Mouse (Mus musculus): ENCODE data around the gene Gli3.

Gene Gli3

GRCm38 (mm10) chr13:15462830-15463491 lies at the start of gene Gli3:
TSS of gene Gli3 (plus strand) at chr13:15463235.
- peak; percentile 87 for DNase-seq (ENCODE audit: low spot score)

GRCm38 (mm10) chr13:15421182-15421750 lies 41.8 kb upstream of the Gli3 start:
- DNase-seq (ENCODE audit: low spot score), result peak; percentile 31

DNA sequence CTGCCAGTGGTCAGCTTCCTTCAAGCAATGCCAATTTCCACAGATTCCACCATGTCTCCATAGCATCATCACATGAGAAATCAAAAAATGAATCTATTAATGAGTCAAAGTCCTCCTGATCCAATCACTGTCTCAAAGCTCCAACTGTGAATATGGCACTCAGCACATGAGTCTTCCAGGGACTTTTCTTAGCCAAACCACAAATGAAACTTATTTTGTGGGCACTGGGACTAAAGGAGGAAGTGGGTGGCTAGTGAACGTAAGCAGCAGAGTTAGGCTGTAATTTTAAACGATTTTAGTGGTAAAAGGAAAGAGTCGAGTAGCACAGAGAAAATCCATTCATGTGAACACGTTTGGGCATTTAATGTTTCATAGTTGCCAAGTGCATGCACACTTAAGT lies 21.0 kb upstream of the Gli3 start:
- no peak for DNase-seq (ENCODE audit: low spot score)

- no peak for DNase-seq (ENCODE audit: low spot score)
Measured at GRCm38 (mm10) chr13:15444312-15444711, 18.7 kb upstream of the Gli3 start.

GRCm38 (mm10) chr13:15445591-15445990 lies 17.4 kb upstream of the Gli3 start:
- no peak for DNase-seq (ENCODE audit: low spot score)

- DNase-seq (ENCODE audit: low spot score), result no peak
Measured at GRCm38 (mm10) chr13:15446004-15446403, 17.0 kb upstream of the Gli3 start.

GRCm38 (mm10) chr13:15446782-15447564 lies 16.1 kb upstream of the Gli3 start:
- DNase-seq (ENCODE audit: low spot score), result no peak

DNA sequence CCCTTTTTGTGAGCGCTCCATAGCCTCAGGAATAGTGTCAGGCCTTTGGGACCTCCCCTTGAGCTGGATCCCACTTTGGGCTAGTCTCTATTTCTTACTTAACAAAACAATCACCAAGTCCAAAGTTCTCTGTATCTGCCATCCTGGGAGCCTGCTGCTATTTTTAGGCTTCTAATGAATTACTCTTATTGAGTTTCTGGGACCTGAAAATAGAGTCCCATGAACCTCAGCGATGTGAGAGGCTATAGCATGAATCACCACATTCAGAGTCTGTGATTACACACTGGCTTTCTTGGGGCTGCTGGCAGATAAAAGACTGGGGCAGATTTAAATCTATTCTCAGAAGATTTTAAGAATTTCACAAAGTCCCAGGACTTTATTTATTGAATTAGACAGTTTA lies 12.1 kb upstream of the Gli3 start:
- no peak for DNase-seq (ENCODE audit: low spot score)

DNA sequence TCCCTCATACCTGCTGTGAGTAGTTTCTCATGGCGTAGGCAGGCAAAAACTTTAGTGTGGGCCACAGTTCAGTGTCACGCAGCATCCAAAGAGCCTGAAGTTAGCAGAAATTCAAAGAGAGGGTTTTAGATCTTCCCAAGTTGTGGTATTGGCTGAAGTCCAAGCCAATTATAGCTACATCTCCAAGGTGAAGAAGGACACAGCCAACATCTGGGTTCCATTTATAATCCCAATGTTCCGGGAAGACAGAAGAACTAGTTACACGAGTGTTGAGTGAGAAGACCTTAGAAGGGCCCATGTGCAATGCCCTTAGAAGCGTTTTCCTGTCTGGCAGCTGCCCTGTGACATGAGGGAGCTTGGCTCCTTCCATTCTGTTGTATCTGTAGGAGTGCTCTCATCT lies 5.2 kb upstream of the Gli3 start:
- no peak for DNase-seq (ENCODE audit: low spot score)

GRCm38 (mm10) chr13:15461926-15462325 lies 1.1 kb upstream of the Gli3 start:
- peak; percentile 21 for DNase-seq (ENCODE audit: low spot score)

- peak; percentile 86 for DNase-seq (ENCODE audit: low spot score)
Measured at GRCm38 (mm10) chr13:15463492-15464080, 551 bp downstream of the Gli3 start.

DNA sequence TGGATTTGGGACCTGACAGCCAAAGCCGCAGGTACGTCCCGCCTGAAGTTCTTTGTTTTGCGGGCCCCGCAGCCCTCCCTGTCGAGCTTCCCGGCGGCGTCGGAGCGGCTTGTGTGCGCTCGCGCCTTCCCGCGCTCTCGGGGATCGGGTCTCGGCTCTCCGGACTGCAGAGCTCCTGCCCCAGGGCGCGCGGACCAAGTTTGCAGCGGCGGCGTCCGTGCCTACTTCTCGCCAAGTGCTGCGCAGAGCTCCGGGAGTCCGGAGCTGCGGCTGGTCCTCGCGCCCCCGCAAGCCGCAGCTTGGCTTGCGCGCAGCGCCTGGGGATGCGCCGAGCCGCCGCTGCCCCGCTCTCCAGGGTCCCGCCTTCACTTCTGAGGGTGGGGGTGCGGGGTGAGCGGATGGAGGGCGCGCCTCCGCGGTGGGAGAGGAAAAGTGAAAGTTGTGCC lies 1.1 kb downstream of the Gli3 start:
- DNase-seq (ENCODE audit: low spot score), result peak; percentile 58

- DNase-seq (ENCODE audit: low spot score), result peak; percentile 49
Measured at GRCm38 (mm10) chr13:15464741-15465250, 1.8 kb downstream of the Gli3 start.

DNA sequence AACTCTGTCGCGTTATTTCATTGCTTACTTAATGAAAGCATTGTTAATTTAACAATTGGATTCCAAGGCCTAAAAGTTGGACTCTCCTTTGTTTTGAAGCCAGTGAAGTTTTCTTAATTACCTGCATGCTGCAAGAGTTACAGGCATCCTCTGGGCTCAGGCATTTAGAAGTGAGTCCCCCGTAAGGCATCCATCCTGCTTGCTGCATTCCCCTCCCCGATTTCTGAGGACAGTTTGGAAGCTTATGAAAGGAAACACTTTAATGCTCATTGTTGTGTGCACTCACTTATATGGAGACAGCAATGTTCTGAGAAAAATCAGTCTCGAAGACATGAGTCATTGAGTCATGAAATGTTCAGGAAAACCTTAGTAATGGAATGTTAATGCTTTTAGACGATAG lies 3.5 kb downstream of the Gli3 start:
- DNase-seq (ENCODE audit: low spot score), result peak; percentile 35

- peak; percentile 61 for DNase-seq (ENCODE audit: low spot score)
Measured at GRCm38 (mm10) chr13:15467409-15467808, 4.4 kb downstream of the Gli3 start.

DNA sequence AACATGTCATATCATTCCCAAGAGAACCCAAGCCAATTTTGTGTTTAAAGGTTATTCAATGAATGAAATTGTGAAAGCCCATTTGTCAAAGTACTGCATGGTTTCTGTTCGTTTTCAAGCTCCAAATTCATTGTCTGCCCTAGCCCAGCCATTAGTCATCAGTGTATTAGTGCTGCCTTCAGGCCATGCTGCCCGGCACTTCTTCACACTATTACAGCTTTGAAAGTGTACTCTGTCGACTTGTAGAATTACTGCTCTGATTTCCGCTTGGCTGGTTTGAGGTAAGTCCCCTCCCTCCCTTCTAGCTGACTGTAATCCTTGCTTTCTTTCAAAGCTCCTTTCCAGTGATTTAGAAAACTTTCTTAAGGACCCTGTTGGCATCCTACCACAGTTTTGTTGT lies 5.4 kb downstream of the Gli3 start:
- DNase-seq (ENCODE audit: low spot score), result peak; percentile 63

GRCm38 (mm10) chr13:15470056-15470455 lies 7.0 kb downstream of the Gli3 start:
- no peak for DNase-seq (ENCODE audit: low spot score)

DNA sequence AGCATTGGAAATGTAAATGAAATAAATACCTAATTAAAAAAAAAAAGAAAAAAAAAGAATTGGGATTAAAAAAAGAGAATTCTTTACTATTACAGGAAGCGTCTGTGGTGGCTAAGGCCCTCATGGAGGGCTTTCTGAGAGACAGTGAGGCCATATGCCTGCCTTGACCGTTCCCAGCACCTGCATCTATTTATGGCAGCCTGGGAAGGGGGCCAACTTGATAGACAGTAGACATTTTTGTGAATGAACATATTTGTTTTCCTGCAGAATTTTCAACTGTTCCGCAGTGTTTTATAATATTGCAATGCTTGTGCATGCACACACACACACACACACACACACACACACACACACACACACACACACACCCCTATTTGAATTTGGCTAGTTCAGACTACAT lies 9.7 kb downstream of the Gli3 start:
- no peak for DNase-seq (ENCODE audit: low spot score)

DNA sequence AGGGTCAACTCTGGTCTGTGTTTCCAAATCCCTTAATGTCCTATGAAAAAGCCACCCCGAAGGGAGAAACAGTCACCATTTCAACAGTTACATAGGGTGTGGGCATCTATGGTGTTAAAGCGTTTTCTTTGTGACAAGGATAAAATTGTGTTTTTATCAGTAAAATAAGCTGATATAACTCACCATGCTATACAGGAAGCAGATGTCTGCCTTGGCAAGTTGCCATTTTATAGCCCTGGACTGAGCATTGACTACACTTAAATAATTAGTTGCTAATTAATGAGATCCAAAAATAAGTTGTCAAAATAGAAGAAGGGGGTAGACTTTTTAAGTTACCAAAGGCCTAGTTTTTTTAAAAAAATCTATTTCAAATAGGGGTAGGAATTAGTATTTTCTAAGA lies 11.4 kb downstream of the Gli3 start:
- DNase-seq (ENCODE audit: low spot score), result no peak

DNA sequence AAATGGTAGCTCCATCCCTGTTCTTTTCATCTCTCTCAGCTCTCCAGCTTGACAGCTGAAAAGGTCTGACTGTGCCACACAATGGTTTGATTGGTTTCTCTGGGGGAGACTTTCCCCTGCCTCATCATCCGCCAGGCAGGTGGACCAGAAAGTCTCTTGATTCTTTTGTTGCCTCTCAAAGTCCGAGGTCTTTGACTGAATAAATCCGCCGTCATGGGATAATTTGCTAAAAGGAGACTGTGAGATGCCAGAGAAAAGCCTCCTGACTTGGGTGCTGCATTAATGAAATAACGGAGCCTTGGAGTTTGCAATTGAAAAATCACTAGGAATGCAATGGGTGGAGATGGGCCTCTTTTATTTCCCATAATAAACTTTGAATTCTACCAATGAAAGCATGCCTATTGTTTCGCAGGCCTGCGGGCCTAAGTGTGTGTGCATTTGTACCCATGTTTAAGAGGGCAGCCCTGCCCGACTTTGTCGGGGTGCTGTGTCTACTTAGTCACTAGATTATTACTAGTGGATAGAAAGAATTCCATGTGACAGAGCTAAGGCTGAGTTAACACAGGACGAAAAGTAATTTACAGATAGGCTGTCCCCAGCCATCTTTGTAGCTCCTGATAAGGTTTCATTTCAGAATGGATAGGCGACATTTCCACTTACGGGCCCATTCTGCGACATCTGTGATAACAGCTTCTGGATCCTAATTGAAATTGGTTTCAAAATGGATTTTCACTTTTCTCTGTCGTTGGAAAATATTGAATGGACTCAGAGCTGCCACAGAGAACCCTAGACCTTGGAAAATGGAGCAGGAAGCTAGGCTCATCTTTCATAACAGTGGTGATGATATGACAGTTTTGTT lies 23.2 kb downstream of the Gli3 start:
- peak; percentile 63 for DNase-seq (ENCODE audit: low spot score)

DNA sequence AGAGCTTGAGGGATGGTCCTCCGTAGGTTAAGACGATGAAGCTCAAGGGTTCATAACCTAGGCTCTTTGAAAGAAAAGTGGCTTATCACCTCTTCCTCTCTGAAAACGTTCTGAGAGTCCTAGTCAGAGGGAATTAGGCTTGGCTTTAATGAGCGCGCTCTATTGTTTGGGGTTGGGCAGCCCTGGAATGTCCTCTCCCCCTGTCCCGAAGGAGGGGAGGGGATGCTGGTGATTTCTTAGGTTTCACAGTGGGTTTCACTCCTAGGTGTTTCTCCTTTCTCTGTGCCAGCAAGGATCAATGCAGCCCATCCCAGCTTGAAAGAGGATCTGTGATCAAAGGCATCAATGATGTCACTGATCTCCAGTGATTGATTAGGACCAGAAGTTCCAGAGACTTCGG lies 24.3 kb downstream of the Gli3 start:
- DNase-seq (ENCODE audit: low spot score), result peak; percentile 57

GRCm38 (mm10) chr13:15488065-15488464 lies 25.0 kb downstream of the Gli3 start:
- DNase-seq (ENCODE audit: low spot score), result no peak
